Mouse (Mus musculus) brain, adult 2 months (tissue): ENCODE results near the gene Cdk14.
"Not testable (repeated sequence)": the region's sequence is repeated elsewhere in the genome, so short reads cannot be mapped to it uniquely, and the experiment has no call there.

Experiments used
- DNase-seq: peaks from one replicate; pipeline ENCODE4 v3.0.0; 2011; ENCODE audit warnings: low read depth, low spot score

Gene Cdk14

DNA sequence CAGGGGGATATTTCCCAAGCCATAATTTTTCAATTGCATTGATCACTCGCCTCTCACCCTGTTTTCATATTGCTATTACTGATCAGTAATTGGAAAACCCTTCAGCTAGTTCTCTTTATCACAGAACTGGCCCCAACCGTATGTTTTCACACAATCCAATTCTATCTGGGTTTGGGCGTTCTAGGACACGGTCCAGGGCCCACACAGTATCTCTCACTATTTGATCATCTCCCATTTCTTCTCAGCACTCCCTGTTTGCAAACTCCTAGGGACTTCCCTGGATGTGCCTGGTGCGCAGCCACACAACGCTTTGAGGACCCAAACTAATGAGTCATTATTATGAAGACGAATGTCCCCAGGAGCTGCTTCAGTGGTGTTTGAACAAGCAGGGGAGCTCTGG is 502.4 kb downstream of the Cdk14 start:
- DNase-seq, result no peak

DNA sequence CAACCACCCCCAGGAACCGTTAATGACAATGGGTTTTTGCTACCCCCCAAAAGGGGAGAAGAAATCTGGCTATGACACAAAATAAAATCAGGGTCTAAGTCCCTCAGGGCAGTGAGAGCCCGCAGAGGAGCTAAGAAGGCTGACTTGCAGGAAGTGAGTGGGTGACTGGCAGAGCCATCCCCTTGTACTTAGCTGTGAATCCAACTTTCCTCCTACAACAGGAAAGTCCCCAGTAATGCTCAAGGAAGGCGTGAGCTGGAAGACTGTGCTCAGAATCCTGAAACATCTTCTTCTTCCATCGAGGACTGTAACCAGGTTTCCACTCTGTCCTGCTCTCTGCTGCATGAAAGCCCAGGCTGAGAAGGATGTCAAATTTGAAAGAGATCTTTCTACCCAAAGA is 502.8 kb downstream of the Cdk14 start:
- DNase-seq, result peak; percentile 76

DNA sequence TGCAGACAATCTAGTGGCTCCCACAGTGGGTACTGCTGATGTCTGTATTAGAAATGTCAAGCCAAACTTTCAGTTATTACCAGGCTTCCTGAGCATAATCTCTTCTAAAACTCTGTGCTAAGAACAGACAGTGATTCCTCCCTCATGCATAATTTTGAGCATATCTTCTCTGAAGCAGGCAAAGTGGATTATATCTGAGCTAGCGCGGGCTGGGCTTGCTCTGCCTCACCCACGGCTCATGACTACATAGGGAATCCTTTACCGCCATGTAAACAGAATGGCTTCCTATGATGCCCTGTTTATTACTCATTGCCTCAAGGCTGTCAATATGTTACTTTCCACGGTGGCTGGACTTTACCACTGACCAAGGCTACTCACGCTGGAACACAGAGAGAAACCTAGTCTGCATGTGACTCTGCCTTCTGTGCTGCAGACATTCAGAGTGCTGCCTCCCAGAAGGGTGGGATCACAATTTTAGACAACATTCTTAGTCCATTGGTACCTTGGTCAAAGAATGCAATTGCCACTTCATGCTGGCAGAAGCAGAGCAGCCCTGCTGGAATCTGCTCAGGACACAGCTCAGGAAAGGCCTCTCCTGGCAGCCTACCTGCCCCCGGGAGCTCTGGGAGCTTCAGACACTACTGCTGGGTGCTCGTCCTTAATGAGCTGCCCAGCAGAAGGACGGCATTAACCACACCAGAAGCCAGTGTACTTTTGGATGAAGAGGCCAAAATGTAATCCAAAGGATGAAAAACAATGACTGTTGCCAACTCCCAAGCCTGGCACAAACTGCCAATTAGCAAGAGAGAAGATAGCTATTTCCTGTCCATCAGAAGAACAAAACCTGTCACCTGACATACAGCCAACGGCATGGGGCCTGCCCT is 503.5 kb downstream of the Cdk14 start:
- peak; percentile 72 for DNase-seq

DNA sequence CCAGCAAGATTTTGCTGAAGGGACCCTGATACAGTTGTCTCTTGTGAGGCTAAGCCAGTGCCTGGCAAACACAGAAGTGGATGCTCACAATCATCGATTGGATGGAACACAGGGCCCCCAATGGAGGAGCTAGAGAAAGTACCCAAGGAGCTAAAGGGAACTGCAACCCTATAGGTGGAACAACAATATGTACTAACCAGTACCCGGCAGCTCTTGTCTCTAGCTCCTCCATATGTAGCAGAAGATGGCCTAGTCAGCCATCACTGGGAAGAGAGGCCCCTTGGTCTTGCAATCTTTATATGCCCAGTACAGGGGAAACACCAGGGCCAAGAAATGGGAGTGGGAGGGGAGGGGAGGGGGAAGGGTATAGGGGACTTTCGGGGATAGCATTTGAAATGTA is 515.2 kb downstream of the Cdk14 start:
- not testable (repeated sequence) for DNase-seq

DNA sequence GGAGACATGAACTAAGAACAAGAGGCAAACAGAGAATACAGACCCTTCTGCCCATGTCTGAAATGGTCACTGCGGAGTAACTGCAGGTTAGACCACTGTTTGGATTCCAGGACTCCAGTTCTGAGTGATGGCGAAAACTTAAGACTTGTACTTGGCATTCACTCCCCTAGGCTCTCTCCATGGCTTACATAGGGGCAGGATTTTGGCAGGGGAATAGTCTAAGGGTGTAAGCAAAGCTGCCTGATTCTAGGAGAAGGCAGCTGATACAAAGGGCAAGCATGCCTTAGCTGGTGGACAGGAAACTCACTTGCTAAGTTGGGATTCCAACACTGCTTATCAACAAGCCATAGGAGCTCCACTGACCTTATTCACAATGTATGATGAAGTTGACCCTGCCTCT is 521.9 kb downstream of the Cdk14 start:
- no peak for DNase-seq

DNA sequence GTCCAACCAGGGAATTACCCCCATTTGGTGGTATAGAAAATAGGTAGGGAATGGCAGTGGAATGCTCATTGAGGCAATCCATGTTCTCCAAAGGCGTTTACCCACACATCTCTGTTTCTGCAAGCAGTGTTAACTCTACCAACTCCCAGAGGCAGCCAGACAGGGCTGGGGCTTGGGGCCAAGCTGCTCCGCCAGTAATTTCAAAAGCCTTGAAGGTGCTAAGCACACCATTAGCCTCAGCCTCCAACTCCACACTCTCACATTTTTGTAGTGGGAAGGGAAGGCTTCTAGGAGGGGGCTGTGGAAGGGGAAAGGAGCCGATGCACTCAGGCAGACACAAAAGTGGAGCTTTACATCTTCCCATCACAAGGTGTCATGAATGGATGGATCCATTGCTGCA is 525.1 kb downstream of the Cdk14 start:
- no peak for DNase-seq

DNA sequence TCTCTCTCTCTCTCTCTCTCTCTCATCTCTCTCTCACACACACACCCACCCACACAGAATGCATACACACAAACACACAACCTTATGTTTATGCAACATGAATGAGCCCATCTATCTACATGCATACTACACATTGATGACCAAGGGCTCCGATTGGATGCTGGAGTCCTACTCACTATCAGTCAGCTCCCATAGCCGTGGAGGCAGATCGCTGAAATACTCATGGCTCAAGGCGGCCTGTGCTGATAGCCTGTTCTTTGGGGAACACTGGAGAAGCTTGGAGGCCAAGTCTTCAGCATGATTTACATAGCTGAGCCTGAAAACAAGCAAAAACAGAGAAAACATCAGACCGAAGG is 526.3 kb downstream of the Cdk14 start:
- DNase-seq, result no peak

DNA sequence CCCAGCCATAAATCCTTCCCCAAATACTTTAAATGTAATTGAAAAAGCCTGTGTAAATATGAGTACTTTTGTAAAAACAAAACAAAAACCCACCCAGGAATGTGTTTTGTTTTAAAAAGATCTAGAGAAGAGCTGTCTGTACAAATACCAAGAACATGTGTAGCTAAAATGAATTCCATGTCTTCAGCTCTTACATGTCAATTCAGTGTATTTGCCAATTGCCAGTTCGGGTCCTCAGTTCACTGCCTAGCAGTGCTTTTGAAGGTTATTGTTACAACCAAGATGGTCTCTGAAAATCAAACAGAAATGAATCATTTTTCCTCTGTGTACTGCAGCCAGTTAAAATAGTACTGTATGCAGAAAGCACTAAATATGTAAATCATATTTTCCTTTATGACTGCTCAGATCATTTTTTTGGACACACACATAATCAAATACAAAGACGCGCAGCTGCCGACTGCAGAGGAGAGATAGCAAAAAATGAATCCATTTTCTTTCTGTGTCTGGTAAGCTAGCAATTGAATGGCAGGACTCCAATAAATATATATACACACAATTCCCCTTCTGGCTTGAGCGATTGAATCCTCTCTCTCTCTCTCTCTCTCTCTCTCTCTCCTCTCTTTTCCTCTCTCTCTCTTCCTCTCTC is 526.8 kb downstream of the Cdk14 start:
- DNase-seq, result no peak

DNA sequence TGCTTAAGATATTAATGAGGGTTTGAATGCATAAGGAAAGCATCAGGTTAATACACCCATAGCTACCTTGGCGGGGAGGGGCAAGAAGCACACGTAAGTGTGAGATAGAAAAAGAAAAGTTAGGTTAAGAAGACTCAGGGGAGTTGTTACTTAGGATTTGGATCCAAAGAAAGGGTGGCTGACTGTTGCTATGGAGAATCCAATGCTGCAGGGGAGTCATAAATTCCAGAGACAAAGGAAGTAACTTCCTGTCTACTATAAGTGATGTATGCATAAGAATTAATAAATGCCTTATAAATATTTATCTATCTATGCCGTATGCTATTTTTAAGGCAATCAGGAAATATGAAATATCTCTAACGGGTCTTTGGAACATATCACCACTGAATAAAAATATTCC is 527.4 kb downstream of the Cdk14 start:
- DNase-seq, result no peak

DNA sequence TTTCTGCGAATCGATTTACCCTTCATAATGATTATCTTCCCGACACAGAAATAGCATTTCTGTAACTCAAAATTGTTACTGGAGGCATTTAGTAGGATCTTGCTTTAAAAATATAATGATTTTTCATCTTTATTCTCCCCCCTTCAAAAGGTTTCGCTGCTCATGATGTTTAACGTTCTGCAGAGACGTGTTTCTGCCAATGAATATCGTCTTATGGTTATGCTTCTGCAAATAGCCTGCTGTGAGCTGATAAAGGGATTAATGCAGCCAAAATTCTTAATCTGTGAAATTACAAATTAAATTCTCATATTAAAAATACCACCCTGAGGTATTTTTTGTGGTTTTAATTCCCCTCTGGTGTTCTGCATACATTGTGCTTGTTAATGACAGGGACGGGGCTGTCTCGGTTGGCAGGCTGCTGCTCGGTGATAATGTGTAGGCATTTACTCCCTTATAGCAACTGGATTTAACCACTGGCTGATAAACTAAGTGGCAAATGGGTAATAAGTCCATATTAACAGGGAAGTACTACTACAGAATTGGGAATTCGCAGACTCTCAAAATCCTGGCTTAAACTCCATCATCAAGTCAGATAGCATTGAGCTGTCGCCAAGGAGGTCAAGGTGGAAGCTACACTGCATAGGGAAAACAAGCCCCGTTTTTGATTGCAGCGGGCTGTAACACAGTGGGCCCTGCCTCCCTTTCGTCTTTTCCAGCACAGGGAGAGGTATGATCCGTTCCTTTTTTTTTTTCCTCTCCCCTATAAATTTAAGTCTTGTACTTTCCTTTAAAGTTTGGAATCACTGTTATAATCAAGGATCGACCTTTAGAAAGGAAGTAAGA is 528.0 kb downstream of the Cdk14 start:
- DNase-seq, result no peak

DNA sequence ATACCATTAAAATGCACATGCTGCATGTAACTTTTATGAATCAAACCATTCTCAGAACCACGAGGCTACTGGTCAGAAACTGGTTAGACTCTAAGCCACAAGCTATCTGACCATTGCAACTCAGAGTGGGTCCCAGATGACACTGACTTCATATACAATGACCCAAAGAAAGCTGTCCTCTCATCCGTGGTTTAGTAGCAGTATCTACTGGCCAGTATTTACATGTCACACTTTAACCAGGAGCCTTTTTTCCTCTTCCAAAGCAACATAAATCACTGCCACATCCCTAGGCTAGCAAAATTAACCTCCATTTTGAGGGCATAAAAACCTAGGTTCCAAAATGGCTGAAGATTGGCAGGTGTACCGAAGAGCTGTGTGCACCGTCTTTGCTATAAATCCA is 533.0 kb downstream of the Cdk14 start:
- no peak for DNase-seq

DNA sequence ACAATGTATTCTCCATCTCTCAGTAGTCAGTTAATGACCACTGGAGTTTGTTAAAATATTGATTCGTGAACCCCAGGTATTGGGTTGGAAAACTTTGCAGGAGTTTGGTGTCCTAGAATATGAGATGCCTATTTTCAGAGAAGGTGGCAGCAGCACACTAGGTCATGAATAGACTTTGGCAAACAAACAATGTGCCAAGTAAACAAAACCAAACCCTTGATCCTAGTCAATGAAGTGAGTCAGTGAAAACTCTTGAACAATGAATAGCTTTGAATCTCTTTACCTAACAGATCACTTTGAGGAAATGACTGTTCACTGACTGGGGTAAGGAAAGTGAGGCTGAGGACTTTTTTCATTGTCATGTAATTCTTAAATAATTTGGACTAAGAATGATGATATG is 537.3 kb downstream of the Cdk14 start:
- no peak for DNase-seq

DNA sequence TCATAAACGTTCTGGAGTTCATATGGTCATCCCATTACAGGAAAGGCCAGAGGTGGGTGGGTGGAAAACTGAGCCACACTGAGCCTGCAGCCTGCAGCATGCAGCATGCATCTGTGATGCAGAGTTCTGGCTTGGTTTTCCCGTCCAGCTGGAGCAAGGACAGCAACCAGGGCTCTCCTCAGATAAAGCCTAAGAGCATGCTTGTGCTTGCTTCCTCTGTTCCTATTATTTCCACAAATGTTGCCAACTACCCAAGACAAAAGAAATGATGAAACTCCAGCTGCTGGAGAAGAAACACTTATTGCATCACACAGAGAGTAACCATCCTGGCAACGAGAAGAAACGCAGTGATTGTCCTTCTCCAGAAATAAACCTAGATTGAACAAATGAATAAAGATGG is 539.8 kb downstream of the Cdk14 start:
- DNase-seq, result no peak

DNA sequence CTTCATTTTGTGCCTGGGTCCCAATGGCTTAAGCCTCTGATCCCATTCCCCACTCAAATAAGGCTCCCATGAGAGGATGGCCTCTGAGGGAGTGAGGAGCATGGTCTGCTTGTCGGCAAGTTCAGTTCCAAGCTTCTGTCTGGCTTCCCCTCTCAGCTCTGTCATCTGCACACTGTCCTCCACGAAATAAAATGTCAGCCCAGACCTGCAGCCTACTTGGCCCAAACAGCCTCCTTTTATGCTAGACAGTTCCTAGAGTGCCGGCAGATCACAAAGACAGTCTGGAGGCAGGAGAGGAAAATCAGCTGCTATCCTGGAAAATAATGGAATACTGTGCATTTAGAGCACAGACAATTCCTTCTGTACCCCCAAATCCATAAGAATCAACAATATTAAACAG is 541.2 kb downstream of the Cdk14 start:
- no peak for DNase-seq

DNA sequence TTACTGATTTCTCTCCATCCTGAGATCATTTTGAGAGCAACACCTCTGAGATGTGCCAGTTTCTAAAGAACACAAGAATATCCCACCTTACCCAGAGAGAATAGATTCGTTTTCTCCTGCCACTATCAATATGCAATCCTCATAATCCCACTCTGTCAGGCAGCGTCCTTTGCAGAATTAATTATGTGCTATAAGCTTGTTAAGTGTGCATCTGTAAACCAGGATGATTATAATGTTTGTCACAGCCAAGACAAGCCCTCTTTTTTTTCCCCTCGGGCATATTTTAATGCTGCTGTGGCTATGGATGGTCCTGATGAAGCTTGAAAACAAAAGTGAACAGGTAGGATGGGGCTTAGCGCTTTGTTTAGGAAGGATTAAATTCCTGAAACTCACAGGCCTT is 542.5 kb downstream of the Cdk14 start:
- no peak for DNase-seq

DNA sequence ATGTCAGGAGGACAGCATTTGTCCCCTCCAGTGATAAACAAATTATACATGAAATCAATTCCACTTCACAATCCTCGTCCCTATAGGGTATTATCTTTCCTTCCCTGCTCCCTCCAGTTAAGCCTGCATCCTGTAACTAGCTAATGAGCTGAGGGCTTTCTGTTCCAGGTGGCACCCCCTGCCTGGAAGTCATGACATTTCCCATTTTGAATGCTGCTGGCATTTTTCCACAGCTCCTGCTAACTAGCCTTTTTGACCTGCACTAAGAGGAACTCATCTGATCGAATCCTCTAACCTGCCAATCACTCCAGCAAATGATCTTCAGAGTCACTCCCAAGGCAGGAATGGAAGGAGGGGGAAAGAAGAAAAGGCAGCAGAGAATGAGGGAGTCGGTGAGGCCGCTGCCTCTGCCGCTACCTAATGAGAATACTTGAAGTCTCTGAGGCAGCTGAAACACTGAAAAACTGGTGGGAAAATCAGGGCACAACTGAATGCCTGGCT is 542.9 kb downstream of the Cdk14 start:
- DNase-seq, result peak; percentile 36

DNA sequence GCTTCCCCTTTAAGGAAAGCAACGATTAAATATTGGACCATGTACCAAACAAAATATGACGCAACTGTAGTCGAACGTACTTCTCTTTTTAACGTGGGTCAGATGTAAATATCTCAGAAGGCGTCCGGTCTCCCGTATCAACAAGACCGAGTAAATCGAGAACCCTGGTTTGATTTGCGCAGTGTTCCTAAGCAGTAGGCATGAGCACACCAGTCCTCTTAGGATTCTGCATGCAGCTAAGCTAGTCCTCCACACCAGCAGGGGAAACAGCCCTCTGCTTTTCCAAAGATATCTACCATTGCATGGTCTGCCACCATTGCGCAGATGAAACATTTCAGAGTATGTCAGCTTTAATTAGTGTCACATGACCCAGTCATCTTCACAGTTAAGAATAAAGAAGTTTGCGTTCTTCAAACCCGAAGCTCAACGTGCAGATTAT is 543.4 kb downstream of the Cdk14 start:
- DNase-seq, result no peak

DNA sequence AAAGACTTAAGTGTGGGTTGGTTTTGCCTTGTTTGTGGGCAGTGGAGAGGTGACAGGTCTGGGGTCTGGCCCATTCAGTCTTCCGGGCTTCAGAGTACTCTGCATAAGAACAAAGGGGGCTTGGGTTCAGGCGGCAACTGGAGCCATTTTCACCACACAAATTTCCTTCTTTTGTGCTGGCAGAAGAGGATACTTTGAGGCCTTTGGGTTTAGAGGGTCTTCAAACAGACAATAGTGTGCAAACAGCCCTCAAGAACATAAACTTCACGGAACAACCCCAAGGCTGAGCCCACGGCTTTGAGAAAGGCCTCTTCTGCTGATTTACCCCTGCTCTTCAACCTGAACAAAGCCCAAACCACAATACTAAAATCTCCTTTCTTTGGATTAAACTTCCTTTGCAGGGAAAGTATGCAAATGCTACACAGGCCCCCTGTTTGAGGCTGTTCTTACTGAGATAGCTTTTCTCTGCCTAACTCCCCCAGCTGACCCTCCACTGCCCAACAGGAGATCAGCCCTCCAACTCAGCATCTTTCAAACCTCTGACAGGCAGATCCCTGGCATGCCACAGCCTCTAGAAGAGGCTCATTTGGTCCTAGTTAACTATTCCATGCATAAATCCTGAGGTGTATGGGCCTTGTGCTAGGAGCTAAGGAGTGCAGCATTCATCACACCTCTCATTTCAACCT is 549.9 kb downstream of the Cdk14 start:
- no peak for DNase-seq

DNA sequence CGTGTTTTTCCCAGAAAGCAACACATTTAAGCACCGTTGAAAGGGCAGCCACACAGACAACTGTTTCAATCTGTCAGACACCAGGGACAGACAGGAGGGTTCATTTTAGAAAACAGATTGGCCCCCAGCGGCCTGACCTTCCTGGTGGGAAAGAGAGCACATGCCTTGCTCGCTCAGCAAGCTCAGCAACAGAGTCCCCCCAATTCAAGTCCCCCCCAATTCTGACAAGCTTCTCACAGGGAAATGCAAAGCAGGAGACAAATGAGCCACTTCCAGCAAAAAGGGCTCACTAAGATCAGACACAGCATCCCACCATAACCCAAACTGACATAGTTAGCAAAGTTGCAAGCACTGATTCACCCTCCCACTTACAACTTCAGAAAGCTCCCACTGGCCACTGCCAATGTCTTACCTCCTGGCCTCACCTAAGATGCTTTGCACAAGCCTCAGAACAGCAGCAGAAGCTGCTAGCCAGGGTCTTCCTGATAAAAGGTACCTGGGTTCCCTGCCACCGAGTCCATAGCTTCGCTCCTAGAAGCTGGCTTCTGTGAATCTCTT is 551.5 kb downstream of the Cdk14 start:
- DNase-seq, result no peak

DNA sequence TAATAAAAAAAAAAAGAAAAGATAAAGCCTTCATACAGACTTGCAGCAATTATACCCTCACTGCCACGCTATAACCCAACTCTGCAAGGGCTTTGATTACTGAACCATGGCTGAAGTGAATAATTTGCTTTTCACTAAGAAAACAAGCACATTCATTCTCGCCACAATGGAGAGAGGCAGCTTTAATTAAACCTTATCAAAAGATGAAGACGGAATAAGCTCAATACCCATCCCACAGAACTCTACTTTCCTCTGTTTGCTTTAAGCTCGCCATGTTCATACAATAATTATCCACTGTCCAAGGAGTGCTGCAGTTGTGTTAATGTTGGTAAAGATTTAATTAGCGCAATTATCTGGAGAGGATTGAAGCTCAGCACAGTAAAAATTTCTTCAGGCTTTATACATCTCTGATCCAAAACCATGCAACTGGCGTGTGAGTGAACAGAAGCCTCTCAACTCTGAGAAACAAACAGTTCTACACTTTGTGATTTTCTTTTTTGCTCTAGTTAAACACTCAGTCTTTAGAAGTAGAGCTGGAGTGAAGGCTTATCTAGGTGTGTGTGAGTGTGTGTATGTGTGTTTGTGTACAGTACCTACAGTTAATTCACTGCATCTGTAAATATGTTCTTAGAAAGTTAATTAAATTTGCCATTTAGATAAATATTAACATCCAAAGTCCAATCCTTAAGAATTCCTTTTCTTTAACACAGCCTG is 552.1 kb downstream of the Cdk14 start:
- peak; percentile 32 for DNase-seq

DNA sequence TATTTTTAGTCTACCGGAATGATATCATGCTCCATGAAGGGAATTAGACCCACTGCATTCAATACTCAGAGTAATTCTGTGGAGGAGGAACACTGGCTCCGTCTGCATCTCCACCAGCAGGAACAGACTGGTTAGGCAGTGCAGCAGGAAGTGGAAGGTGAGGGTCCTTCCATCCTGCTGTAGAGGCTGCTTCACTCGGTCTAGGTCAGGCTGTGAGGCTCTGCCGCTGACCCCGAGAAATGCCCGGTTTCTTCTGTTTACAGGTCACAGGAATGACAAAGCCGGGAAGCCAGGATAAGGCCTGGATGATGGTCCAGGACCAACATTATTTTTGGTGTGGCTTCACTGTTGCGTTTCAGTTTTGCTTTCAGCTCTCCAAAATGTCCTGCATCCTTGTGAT is 553.2 kb downstream of the Cdk14 start:
- no peak for DNase-seq
